Mouse (Mus musculus): ENCODE data around the gene Aen.

Aen gene

GRCm38 (mm10) chr7:78958499-78959073 is 62.9 kb downstream of the Aen start:
- CTCF ChIA-PET: interaction anchor here in 1 of 4 experiments (0.7 to 0.9 kb wide), 2 partner anchors 357 to 424 kb away, joined by 5 to 8 read pairs; no protein-coding TSS in a partner anchor
- POLR2A ChIA-PET: interaction anchor here in 1 of 4 experiments (0.6 kb wide), 1 partner anchor 57 kb away, joined by 3 read pairs; no protein-coding TSS in a partner anchor
